Mouse (Mus musculus): Measurements from ENCODE around the gene Ptger1. TPM values are rescaled to one million over a fixed set of nuclear protein-coding genes. Genes with fewer than 3 reads are reported as not detected.

The Ptger1 gene
- polyA plus RNA-seq, 1 experiment = 0.02 TPM

DNA sequence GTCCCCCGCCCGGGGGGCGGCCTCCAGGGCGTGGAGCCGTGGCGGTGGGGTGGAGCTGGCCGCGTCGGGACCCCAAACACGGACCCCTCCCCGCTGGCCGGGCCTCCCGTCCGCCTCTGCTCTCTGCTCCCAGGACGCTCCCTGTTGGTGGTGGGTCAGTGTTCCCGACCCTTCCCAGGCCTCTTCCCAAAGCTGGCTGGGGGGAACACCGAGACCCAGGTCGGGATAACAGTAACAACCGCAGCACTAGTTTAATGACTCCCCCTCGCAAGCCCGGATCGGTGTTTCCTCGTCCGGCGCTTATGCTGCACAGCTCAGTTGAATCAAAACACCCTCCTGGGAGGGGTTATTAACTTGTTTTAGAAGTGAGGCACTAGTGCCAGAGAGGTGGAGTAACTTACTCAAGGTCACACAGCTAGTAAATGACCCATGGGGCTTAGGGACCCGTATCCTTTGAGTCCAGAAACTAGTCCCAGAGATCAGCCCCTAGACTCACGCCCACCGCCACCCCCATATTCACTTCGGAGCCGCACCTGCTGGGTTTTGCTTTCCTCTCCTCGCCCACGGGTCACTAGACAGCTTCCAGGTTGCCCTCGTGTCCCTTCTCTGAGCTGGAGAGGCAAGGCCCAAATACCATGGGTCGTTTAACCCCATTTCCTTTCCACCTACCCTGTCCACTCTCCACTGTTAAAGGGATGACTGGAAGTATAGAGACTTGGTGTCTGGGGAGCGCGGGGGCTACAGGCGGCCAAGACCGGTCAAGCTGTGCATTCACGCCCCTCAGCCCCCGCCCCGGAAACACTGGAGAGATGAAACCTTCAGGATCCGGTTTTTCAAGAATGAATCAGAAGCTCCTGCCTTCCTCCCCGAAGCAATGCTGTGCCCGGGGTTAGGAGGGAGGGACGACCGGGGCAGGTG lies 13.5 kb upstream of the Ptger1 start:
- Histone ChIP-seq H3K4me3 (replicated peaks) (peak overlapping the region; percentile 78), H3K9me3 (ENCODE audit: control insufficient read depth, low read length) (peaks cover 12% of the 10 kb centered on the region), H3K4me1 (ENCODE audit: control insufficient read depth) (peaks cover 45% of the 10 kb centered on the region), H3K27me3 (ENCODE audit: control insufficient read depth) (no peaks in the 10 kb centered on the region), H3K36me3 (ENCODE audit: control insufficient read depth) (peaks cover 22% of the 10 kb centered on the region)
- no peak for TF ChIP-seq TAL1 (IDR thresholded peaks at IDR 0.05; ENCODE audit: low read length)
- TF ChIP-seq GATA1 (IDR thresholded peaks at IDR 0.05; ENCODE audit: low read length) = no peak

DNA sequence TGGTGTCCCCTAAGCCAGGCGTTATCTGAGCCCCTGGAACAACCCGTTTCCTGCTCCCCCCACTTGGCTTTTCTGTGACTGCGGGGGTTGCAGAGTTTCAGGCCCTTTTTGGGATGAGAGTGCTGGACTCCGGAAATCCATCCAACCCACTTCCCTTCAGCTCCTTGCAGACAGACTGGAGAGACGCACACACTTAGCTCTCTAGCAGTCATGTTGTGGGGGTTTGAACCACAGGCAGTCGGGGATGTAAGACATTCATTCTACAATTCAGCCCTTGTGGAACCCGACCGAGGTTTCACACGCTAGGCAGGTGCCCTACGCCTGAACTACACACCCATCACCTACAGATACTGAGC lies 12.8 kb upstream of the Ptger1 start:
- H3K9me3 ChIP-seq (ENCODE audit: control insufficient read depth, low read length) = peaks cover 6% of the 10 kb centered on the region; the same call in 1 of the 2 replicates
- peaks cover 22% of the 10 kb centered on the region for H3K36me3 ChIP-seq (ENCODE audit: control insufficient read depth)
- no peak for TF ChIP-seq GATA1 (IDR thresholded peaks at IDR 0.05; ENCODE audit: low read length)
- no peak for TF ChIP-seq TAL1 (IDR thresholded peaks at IDR 0.05; ENCODE audit: low read length)
- H3K27me3 ChIP-seq (ENCODE audit: control insufficient read depth) = no peaks in the 10 kb centered on the region
- peaks cover 45% of the 10 kb centered on the region for H3K4me1 ChIP-seq (ENCODE audit: control insufficient read depth)
- peak overlapping the region; percentile 78 for H3K4me3 ChIP-seq (replicated peaks)

DNA sequence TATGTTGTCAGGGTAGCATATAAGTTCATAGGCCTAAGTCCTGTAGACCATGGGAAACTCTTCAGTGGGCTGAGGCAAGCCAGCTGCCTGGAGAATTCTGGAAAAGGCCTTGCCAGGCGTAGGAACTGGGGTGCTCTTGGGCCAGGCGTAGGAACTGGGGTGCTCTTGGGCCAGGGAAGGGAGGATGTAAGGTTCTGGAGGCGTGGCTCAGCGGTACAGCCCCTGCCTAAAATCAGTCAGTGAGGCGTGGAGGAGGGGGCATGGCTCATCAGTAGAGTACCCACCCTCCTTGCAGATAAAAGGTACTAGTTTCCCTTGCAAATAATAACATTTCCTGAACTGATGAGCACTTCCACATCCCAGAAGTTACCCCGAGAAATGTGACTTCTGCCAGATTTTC lies 11.8 kb upstream of the Ptger1 start:
- no peaks in the 10 kb centered on the region for H3K27me3 ChIP-seq (ENCODE audit: control insufficient read depth)

DNA sequence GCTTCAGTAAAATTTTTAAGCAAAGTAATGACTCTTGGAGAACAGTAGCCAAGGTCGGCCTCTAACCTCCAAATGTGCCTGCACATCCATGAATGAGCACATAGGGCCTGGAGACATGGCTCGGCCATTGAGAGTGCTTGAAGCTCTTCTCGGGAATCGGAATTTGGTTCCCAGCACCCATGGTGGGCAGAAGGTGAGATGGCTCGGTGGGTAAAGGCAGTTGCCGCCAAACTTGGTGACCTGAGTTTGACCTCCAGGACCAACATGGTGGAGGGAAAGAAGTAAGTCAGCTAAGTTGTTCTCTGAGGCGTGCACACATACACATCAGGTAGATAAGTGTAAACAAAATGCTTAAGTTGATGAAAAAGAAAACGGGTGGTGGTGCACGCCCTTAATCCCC lies 10.4 kb upstream of the Ptger1 start:
- TF ChIP-seq GATA1 (IDR thresholded peaks at IDR 0.05; ENCODE audit: low read length) = no peak
- TF ChIP-seq TAL1 (IDR thresholded peaks at IDR 0.05; ENCODE audit: low read length) = no peak
- Histone ChIP-seq H3K9me3 (ENCODE audit: control insufficient read depth, low read length) (0 out of 2 replicates have a peak, but pooled peaks cover under 1% of the 10 kb centered on the region), H3K36me3 (ENCODE audit: control insufficient read depth) (peaks cover 25% of the 10 kb centered on the region), H3K4me1 (ENCODE audit: control insufficient read depth) (peaks cover 54% of the 10 kb centered on the region), H3K4me3 (replicated peaks) (no peak overlapping the region), H3K27me3 (ENCODE audit: control insufficient read depth) (no peaks in the 10 kb centered on the region)

More for the DNA sequence above, 11.8 kb upstream of the Ptger1 start:
- peaks cover 45% of the 10 kb centered on the region for H3K4me1 ChIP-seq (ENCODE audit: control insufficient read depth)
- H3K4me3 ChIP-seq (replicated peaks) = no peak overlapping the region
- peaks cover 3% of the 10 kb centered on the region; the same call in 1 of the 2 replicates for H3K9me3 ChIP-seq (ENCODE audit: control insufficient read depth, low read length)
- peaks cover 22% of the 10 kb centered on the region for H3K36me3 ChIP-seq (ENCODE audit: control insufficient read depth)
- TF ChIP-seq GATA1 (IDR thresholded peaks at IDR 0.05; ENCODE audit: low read length) = no peak
- TF ChIP-seq TAL1 (IDR thresholded peaks at IDR 0.05; ENCODE audit: low read length) = no peak

DNA sequence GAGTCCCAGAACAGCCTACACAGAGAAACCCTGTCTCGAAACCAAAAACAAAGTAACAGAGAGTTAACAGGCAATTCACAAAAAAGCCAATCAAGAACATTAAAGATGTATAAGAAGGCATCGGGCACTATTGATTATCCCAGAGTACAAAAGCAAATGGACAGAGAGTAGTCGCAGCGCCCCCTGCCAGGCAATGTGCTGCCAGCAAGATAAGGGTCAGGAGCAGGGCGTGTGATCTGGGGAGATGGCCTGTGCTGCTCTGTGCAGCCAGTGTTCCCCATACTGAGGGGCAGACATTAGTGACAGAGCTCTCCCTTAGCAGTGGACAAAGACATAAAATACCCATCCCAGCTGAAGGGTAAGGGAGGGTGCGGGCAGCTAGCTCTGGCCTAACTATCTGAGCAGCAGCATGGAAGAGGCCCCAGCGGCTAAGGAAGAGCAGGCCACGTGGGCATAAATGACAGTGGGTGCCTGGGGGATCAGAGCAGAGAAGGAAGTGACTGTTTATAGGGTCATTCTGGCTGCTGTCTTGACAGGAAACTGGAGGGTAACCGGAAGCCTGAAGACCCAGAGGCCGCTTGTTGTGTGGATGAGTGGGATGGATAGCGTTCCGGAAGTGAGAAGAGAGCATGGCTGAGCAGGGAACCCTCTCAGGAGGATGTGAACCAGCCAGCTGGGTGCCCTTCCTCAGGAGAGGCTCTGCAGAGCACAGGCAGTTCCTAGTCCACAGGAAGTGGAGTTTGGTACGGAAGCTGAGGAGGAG lies 9.8 kb upstream of the Ptger1 start:
- H3K4me1 ChIP-seq (ENCODE audit: control insufficient read depth) = peaks cover 58% of the 10 kb centered on the region
- no peak for TF ChIP-seq TAL1 (IDR thresholded peaks at IDR 0.05; ENCODE audit: low read length)
- TF ChIP-seq GATA1 (IDR thresholded peaks at IDR 0.05; ENCODE audit: low read length) = no peak

DNA sequence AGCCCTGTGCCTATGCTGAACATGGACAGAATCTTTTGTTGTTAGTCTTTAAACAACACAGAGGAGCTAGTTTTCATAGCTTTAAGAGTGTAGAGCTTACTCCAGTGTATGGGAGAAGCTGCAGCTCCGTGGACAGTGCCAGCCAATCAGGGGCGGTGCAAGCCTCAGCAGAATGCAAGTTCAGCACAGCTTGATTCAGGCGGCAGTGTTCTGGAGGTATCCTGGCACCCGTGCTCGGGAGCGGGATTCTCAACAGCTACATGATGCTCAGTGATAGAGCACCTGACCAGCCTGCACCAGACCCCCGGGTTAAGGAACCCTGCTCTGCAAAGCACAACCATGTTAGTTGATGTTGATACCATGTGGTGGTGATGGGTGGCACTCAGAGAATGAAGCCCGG lies 5.9 kb upstream of the Ptger1 start:
- TF ChIP-seq TAL1 (IDR thresholded peaks at IDR 0.05; ENCODE audit: low read length) (no peak), GATA1 (IDR thresholded peaks at IDR 0.05; ENCODE audit: low read length) (no peak)
- Histone ChIP-seq H3K36me3 (ENCODE audit: control insufficient read depth) (peaks cover 29% of the 10 kb centered on the region), H3K4me1 (ENCODE audit: control insufficient read depth) (peaks cover 43% of the 10 kb centered on the region), H3K9me3 (ENCODE audit: control insufficient read depth, low read length) (no peaks in the 10 kb centered on the region), H3K27me3 (ENCODE audit: control insufficient read depth) (no peaks in the 10 kb centered on the region), H3K4me3 (replicated peaks) (no peak overlapping the region)

More for the DNA sequence above, 9.8 kb upstream of the Ptger1 start:
- no peak overlapping the region for H3K4me3 ChIP-seq (replicated peaks)
- H3K9me3 ChIP-seq (ENCODE audit: control insufficient read depth, low read length) = no peaks in the 10 kb centered on the region
- no peaks in the 10 kb centered on the region for H3K27me3 ChIP-seq (ENCODE audit: control insufficient read depth)
- peaks cover 27% of the 10 kb centered on the region for H3K36me3 ChIP-seq (ENCODE audit: control insufficient read depth)

DNA sequence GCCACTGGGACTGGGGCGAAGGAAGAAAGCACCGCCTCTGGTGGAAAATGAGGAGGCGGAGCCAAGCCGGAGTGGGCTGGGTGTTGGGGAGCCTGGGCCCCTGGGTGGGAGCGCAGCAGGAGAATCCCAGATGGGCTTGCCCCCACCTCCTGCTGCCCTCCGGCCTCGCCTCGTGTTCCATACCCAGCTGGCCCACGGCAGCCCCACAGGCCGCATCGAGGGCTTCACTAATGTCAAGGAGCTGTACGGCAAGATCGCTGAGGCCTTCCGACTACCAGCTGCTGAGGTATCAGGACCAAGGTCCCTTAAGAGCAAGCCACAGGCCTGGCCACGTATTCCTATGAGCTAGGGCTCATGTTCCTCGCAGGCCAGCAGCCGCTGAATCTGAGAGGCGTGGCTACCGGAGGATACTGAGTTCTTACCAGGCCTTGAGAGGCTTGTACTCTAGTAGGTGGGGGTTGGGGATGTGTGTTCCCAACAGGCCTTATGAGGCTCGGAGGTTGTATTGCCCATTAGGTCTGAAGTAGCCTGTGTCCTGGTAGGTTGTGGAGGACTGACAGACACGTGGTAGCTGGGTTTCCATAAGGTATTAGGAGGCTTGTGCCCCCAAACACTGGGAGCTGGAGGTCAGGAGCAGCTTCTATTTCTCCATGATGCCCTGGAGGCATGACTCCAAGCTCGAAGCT lies 5.3 kb upstream of the Ptger1 start:
- peaks cover 41% of the 10 kb centered on the region for H3K4me1 ChIP-seq (ENCODE audit: control insufficient read depth)
- peaks cover 2% of the 10 kb centered on the region; the same call in 1 of the 2 replicates for H3K27me3 ChIP-seq (ENCODE audit: control insufficient read depth)
- TF ChIP-seq TAL1 (IDR thresholded peaks at IDR 0.05; ENCODE audit: low read length) (no peak), GATA1 (IDR thresholded peaks at IDR 0.05; ENCODE audit: low read length) (no peak)
- H3K9me3 ChIP-seq (ENCODE audit: control insufficient read depth, low read length) = no peaks in the 10 kb centered on the region
- H3K36me3 ChIP-seq (ENCODE audit: control insufficient read depth) = peaks cover 27% of the 10 kb centered on the region
- no peak overlapping the region for H3K4me3 ChIP-seq (replicated peaks)

DNA sequence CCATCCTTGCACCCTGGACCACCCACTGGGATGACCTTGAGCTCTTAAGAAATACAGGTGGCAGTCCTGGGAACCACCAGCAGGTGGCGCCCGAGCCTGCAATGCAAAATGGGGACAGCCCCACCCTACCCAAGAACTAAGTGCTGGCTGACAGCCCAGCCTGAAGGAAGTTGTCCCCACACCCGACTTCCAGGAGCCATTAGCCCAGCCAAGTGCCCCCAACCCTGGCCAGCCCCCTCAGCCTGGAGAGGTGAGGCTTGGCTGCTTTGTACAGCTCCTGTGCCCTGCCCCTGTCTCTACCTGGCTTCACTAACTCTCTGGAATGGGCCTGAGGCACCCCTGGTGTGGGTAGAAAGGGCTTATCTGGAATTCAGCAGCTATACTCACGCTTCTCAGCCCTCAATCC lies 4.1 kb upstream of the Ptger1 start:
- peaks cover 42% of the 10 kb centered on the region for H3K4me1 ChIP-seq (ENCODE audit: control insufficient read depth)
- peaks cover 18% of the 10 kb centered on the region for H3K36me3 ChIP-seq (ENCODE audit: control insufficient read depth)
- no peaks in the 10 kb centered on the region for H3K9me3 ChIP-seq (ENCODE audit: control insufficient read depth, low read length)
- TF ChIP-seq TAL1 (IDR thresholded peaks at IDR 0.05; ENCODE audit: low read length) = no peak
- TF ChIP-seq GATA1 (IDR thresholded peaks at IDR 0.05; ENCODE audit: low read length) = no peak
- H3K27me3 ChIP-seq (ENCODE audit: control insufficient read depth) = peaks cover 12% of the 10 kb centered on the region
- H3K4me3 ChIP-seq (replicated peaks) = no peak overlapping the region
